Mouse (Mus musculus) adrenal gland, postnatal 36 days (tissue): ENCODE results near the gene Ankrd10. TPM values are rescaled to one million over a fixed set of nuclear protein-coding genes. Genes with fewer than 3 reads are reported as not detected.
"Not testable (repeated sequence)": the region's sequence is repeated elsewhere in the genome, so short reads cannot be mapped to it uniquely, and the experiment has no call there.

Experiments
- DNase-seq, 2 experiments: peaks; one replicate each; pipeline ENCODE4 v3.0.0; 2021; ENCODE audit warnings: mixed read lengths in 1 of 2
- long read RNA-seq, 2 experiments: library from polyadenylated mRNA; stranded (forward); transcript quantifications; one replicate each; pipeline ENCODE4 v2.0.0; 2021; ENCODE audit warnings: borderline sequencing depth in 2 of 2
- total RNA-seq, 2 experiments: library from RNA; stranded (reverse); gene quantifications; 2 replicates each; pipeline ENCODE4 v1.2.3; 2021

Ankrd10 gene
- total RNA-seq = 10 to 100 TPM; 48.9 to 52.6 TPM
- long read RNA-seq, experiment 1, full-length matches to known transcripts = 41 of 68 reads
- long read RNA-seq, experiment 1, partial matches to known transcripts = 6 of 68 reads
- long read RNA-seq, experiment 1, other reads (novel, unspliced or antisense) = 21 of 68 reads
- long read RNA-seq, experiment 2, transcript Ankrd10-201 (6 exons, 2,285 nt) = major isoform, 6 of 15 reads
- long read RNA-seq, experiment 2, partial matches to known transcripts = 1 of 15 reads
- long read RNA-seq, experiment 2, other reads (novel, unspliced or antisense) = 7 of 15 reads

DNA sequence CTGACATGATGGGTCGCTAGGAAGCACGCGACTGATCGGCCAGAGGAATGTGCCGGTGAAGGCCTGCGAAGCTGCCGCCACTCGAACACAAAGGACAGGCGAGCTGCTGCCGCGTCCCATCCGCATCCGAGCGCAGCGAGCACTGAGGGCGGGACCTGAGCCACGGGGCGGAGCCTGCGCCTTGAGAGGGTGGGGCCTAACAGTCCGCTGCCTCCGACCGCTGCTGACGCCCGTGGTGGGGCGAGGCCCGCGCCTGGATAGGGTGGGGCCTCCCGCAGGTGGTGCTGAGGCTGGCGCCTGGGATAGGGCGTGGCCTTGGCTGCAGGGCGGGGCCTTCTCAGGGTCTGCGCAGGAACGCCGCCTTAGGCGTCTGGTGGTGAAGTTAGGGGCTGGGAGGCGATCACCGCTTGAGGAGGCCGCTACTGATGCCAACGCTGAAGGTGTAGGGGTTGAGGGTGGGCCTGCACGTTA is at the start of gene Ankrd10:
Gene Ankrd10 (minus strand): TSS at position 147 of the 471 bp plus-strand sequence.
- peak; percentile 99 for DNase-seq

DNA sequence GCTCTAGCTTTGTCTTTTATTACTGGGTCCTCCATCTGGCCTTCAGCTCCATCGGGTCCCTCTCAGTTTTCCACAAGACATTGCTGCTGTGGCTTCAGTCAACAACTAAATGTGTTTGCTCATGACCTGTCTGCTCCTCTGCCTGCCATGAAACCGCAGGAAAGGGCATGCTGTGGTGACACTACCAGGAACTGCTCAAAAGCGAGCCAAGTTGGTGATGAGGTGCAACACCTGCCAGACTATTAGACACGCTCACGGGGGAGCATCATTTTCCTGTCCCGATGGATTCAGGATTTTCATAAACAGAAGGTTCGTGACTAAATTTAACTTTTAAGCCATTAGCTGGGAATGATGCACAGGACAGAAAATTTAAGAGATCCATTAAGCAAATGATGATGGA is 49.0 kb upstream of the Ankrd10 start:
- no peak for DNase-seq

- no peak for DNase-seq
Observed at GRCm38 (mm10) chr8:11668308-11668707, 32.8 kb upstream of the Ankrd10 start.

DNA sequence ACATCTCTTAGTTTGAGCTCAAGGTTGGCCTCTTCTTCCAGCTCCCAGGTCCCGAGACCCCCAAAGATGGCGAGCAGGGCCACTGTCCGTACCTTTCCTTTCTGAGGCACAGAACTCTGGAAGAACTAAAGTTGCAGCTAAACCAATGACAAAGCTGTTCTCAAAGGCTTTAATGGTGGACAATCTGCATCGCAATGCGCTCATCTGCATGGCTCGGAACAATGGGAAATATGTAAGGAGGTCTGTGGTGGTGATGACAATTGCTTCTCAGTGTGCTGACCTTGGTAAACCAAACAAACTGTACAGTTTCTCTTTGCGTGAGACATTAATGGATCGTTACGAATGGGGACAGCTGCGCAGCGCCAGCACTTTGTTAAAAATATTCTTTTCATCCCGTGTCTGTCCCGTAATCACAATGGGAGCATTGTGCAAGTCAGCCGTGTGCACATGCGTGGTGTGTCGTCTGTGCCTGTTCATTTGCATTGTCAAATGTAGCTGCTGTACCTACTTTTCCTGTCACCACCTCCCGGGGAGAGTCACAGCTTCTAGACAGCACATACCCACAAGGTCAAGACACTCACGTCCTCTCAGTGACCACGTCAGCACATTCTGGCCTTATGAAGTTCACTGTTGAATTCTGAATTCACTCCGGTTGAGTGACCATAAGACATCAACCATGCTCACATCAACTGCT is 30.6 kb upstream of the Ankrd10 start:
- not testable (repeated sequence) for DNase-seq

- no peak for DNase-seq
Observed at GRCm38 (mm10) chr8:11661969-11662368, 26.4 kb upstream of the Ankrd10 start.

GRCm38 (mm10) chr8:11650021-11650420 is 14.5 kb upstream of the Ankrd10 start:
- DNase-seq = no peak

GRCm38 (mm10) chr8:11643123-11643522 is 7.6 kb upstream of the Ankrd10 start:
- DNase-seq = no peak

- no peak for DNase-seq
Observed at GRCm38 (mm10) chr8:11640606-11641005, 5.0 kb upstream of the Ankrd10 start.

DNA sequence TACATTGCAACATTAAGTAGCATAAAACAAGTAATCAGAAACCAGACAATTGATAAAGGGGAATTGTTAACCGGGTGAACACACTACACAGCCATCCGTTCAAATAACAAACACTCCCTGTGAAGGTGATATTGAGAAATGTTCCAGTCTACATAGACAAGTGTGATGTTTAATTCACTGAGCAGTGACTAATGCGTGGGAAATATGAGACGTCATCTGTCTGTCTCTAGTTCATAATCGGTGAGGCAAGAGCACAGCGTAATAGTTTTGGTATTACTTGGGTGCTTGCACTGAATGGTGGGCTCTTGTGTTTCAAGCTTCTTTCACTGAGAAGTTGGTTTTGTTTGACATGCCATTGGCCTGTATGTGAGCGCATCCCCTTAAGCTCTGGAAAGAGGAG is 2.0 kb upstream of the Ankrd10 start:
- DNase-seq = no peak

GRCm38 (mm10) chr8:11636324-11637057 is 934 bp upstream of the Ankrd10 start:
- DNase-seq = peak; percentile 93 to 94

DNA sequence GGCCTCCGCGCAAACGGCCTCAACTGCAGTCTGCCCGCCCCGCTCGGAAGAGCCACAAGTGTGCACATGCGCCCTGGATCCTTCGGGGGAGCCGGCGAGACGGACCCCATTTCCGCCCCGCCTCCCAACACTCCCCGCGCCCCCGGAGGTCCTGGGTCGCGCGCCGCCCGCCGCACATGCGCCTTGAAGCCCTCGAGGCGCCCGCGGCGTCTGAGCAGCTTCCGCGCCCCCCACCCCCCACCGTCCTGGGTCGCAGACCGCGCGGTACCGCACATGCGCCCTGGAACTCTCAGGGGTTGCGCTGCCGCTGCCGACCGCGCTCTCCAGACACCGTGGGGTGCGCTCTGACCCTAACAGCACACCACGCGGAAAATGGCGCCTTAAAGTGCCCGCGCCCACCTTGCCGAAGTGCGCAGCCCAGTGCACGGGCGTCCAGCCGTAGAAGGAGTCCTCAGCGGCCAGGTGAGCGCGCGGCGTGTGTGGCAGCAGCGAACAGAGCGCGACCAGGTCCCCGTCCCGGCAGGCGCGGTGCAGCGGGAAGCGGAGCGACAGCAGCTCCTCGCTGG is 462 bp downstream of the Ankrd10 start:
- DNase-seq = peak; percentile 90 to 94

- DNase-seq = no peak
Observed at GRCm38 (mm10) chr8:11634331-11635011, 1.1 kb downstream of the Ankrd10 start.

DNA sequence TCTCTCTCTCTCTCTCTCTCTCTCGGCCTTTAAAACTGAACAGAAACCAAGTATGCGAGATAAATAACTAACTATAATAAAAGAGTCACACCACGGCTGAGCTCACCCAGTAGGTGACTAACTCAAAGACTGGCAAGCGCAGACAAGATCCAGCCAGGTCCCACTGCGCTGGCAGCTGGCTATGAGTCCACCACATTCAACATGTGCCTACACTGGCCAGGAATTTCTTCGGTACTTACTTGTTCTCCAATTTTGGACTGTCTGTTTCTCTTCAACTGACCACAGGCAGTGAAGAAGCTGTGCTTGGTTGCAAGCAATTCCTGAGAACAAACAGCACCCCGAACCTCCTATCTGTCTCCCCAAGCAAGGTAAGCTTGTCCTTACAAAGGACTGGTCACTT is 2.1 kb downstream of the Ankrd10 start:
- peak; percentile 64 to 70 for DNase-seq

GRCm38 (mm10) chr8:11632406-11632805 is 3.2 kb downstream of the Ankrd10 start:
- peak; percentile 90 to 92 for DNase-seq

GRCm38 (mm10) chr8:11629206-11629605 is 6.4 kb downstream of the Ankrd10 start:
- DNase-seq = peak; percentile 56 to 66

GRCm38 (mm10) chr8:11628506-11629132 is 6.9 kb downstream of the Ankrd10 start:
- DNase-seq = peak in 1 of 2 experiments; percentile 58

- DNase-seq = no peak
Observed at GRCm38 (mm10) chr8:11627717-11628116, 7.8 kb downstream of the Ankrd10 start.

GRCm38 (mm10) chr8:11625084-11625483 is 10.5 kb downstream of the Ankrd10 start:
- no peak for DNase-seq

GRCm38 (mm10) chr8:11619091-11619490 is 16.5 kb downstream of the Ankrd10 start:
- peak; percentile 13 to 24 for DNase-seq

DNA sequence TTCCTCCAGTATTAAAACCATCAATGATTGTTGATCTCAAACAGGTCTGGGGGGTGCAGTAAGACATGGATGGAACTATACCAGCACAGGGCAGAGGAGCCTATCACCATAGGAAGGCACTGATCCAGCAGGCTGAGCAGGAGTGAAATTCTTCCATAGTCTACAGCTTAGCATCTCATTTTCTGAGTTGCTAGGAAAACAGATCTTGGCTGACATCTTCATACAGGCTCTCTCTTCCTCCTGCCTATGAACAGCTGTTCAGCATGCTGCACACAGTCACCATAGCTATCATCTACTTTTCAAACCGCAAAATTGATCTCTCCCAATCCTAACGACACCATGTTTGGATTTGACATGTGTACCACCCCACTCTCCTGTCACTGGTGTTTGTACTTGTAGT is 17.5 kb downstream of the Ankrd10 start:
- DNase-seq = no peak

- peak; percentile 60 to 62 for DNase-seq
Observed at GRCm38 (mm10) chr8:11616294-11616693, 19.3 kb downstream of the Ankrd10 start.
